Mouse (Mus musculus): ENCODE measurements around the gene Cysrt1. TPM values are rescaled to one million over a fixed set of nuclear protein-coding genes. Genes with fewer than 3 reads are reported as not detected.

Cysrt1 gene
- polyA plus RNA-seq, 1 experiment from 2014 or later, result not detected

Other genes with a start within 250 kb of the Cysrt1 start
- 58.7 and 62.8 TPM in 2 replicates for gene Nsmf, start 188.1 kb downstream of the Cysrt1 start, polyA plus RNA-seq (2016; fragmentation: Nextera tagmentation; extraction: Ambion mirVana)
- not detected in 2 replicates for gene Entpd8, start 162.1 kb downstream of the Cysrt1 start, polyA plus RNA-seq (2016; fragmentation: Nextera tagmentation; extraction: Ambion mirVana)
- 0.10 TPM in 1 of 2 replicates, not detected in the other for gene Noxa1, start 147.3 kb downstream of the Cysrt1 start, polyA plus RNA-seq (2016; fragmentation: Nextera tagmentation; extraction: Ambion mirVana)
- 10.8 and 12.8 TPM in 2 replicates for gene Nrarp, start 61.7 kb downstream of the Cysrt1 start, polyA plus RNA-seq (2016; fragmentation: Nextera tagmentation; extraction: Ambion mirVana)
- gene Tor4a, start 45.6 kb downstream of the Cysrt1 start, polyA plus RNA-seq (2016; fragmentation: Nextera tagmentation; extraction: Ambion mirVana), result 6.6 and 7.0 TPM in 2 replicates
- 73.3 and 74.4 TPM in 2 replicates for gene Nelfb, start 31.0 kb downstream of the Cysrt1 start, polyA plus RNA-seq (2016; fragmentation: Nextera tagmentation; extraction: Ambion mirVana)
- not detected in 2 replicates for gene Stpg3, start 27.8 kb downstream of the Cysrt1 start, polyA plus RNA-seq (2016; fragmentation: Nextera tagmentation; extraction: Ambion mirVana)
- gene Fam166a, start 23.7 kb downstream of the Cysrt1 start, polyA plus RNA-seq (2016; fragmentation: Nextera tagmentation; extraction: Ambion mirVana), result not detected in 2 replicates
- gene Tubb4b, start 17.8 kb downstream of the Cysrt1 start, polyA plus RNA-seq (2016; fragmentation: Nextera tagmentation; extraction: Ambion mirVana), result 388 and 392 TPM in 2 replicates
- not detected in 2 replicates for gene Slc34a3, start 8.1 kb downstream of the Cysrt1 start, polyA plus RNA-seq (2016; fragmentation: Nextera tagmentation; extraction: Ambion mirVana)
- gene Rnf224, start 5.7 kb downstream of the Cysrt1 start, polyA plus RNA-seq (2016; fragmentation: Nextera tagmentation; extraction: Ambion mirVana), result not detected in 2 replicates
- 6.5 and 7.6 TPM in 2 replicates for gene Rnf208, start 197 bp downstream of the Cysrt1 start, polyA plus RNA-seq (2016; fragmentation: Nextera tagmentation; extraction: Ambion mirVana)
- 2.6 and 3.2 TPM in 2 replicates for gene AL732309.1, start 4.4 kb upstream of the Cysrt1 start, polyA plus RNA-seq (2016; fragmentation: Nextera tagmentation; extraction: Ambion mirVana)
- 18.3 and 19.1 TPM in 2 replicates for gene Tmem203, start 13.0 kb upstream of the Cysrt1 start, polyA plus RNA-seq (2016; fragmentation: Nextera tagmentation; extraction: Ambion mirVana)
- gene Tprn, start 20.2 kb upstream of the Cysrt1 start, polyA plus RNA-seq (2016; fragmentation: Nextera tagmentation; extraction: Ambion mirVana), result 4.9 and 5.1 TPM in 2 replicates
- gene Ssna1, start 30.0 kb upstream of the Cysrt1 start, polyA plus RNA-seq (2016; fragmentation: Nextera tagmentation; extraction: Ambion mirVana), result 131 and 133 TPM in 2 replicates
- gene Anapc2, start 30.0 kb upstream of the Cysrt1 start, polyA plus RNA-seq (2016; fragmentation: Nextera tagmentation; extraction: Ambion mirVana), result 83.4 and 87.7 TPM in 2 replicates
- not detected in 2 replicates for gene Tmem210, start 45.7 kb upstream of the Cysrt1 start, polyA plus RNA-seq (2016; fragmentation: Nextera tagmentation; extraction: Ambion mirVana)
- not detected in 2 replicates for gene Lrrc26, start 47.5 kb upstream of the Cysrt1 start, polyA plus RNA-seq (2016; fragmentation: Nextera tagmentation; extraction: Ambion mirVana)
- 0.44 TPM in 1 of 2 replicates, not detected in the other for gene Grin1, start 76.7 kb upstream of the Cysrt1 start, polyA plus RNA-seq (2016; fragmentation: Nextera tagmentation; extraction: Ambion mirVana)
- 34.0 and 40.9 TPM in 2 replicates for gene Man1b1, start 89.9 kb upstream of the Cysrt1 start, polyA plus RNA-seq (2016; fragmentation: Nextera tagmentation; extraction: Ambion mirVana)
- 11.3 TPM in 2 replicates for gene Dpp7, start 113.9 kb upstream of the Cysrt1 start, polyA plus RNA-seq (2016; fragmentation: Nextera tagmentation; extraction: Ambion mirVana)
- gene Uap1l1, start 123.2 kb upstream of the Cysrt1 start, polyA plus RNA-seq (2016; fragmentation: Nextera tagmentation; extraction: Ambion mirVana), result 10.7 and 11.2 TPM in 2 replicates
- gene Sapcd2, start 129.9 kb upstream of the Cysrt1 start, polyA plus RNA-seq (2016; fragmentation: Nextera tagmentation; extraction: Ambion mirVana), result 18.5 and 20.0 TPM in 2 replicates
- gene Entpd2, start 153.4 kb upstream of the Cysrt1 start, polyA plus RNA-seq (2016; fragmentation: Nextera tagmentation; extraction: Ambion mirVana), result 0.18 and 0.44 TPM in 2 replicates
- gene Npdc1, start 156.9 kb upstream of the Cysrt1 start, polyA plus RNA-seq (2016; fragmentation: Nextera tagmentation; extraction: Ambion mirVana), result 22.3 and 22.4 TPM in 2 replicates
- gene Fut7, start 180.8 kb upstream of the Cysrt1 start, polyA plus RNA-seq (2016; fragmentation: Nextera tagmentation; extraction: Ambion mirVana), result not detected in 2 replicates
- 4.8 and 5.0 TPM in 2 replicates for gene Abca2, start 186.3 kb upstream of the Cysrt1 start, polyA plus RNA-seq (2016; fragmentation: Nextera tagmentation; extraction: Ambion mirVana)
- gene Clic3, start 214.4 kb upstream of the Cysrt1 start, polyA plus RNA-seq (2016; fragmentation: Nextera tagmentation; extraction: Ambion mirVana), result 1.1 and 1.4 TPM in 2 replicates
- 22.1 and 22.7 TPM in 2 replicates for gene Paxx, start 218.6 kb upstream of the Cysrt1 start, polyA plus RNA-seq (2016; fragmentation: Nextera tagmentation; extraction: Ambion mirVana)
- 2.4 and 2.6 TPM in 2 replicates for gene Ptgds, start 227.6 kb upstream of the Cysrt1 start, polyA plus RNA-seq (2016; fragmentation: Nextera tagmentation; extraction: Ambion mirVana)